Mouse (Mus musculus) liver, embryonic 14.5 days (tissue): ENCODE data around the gene Scarb2.

ENCODE experiments used
- CTCF ChIP-seq: IDR thresholded peaks from 2 replicates; pipeline ENCODE4 v1.5.1; 2016; ENCODE audit warnings: antibody characterized with exemption, low read depth, control low read depth
- EP300 ChIP-seq: IDR thresholded peaks from 2 replicates; pipeline ENCODE4 v1.6.1; 2016; ENCODE audit warnings: antibody characterized with exemption, low read depth

DNA sequence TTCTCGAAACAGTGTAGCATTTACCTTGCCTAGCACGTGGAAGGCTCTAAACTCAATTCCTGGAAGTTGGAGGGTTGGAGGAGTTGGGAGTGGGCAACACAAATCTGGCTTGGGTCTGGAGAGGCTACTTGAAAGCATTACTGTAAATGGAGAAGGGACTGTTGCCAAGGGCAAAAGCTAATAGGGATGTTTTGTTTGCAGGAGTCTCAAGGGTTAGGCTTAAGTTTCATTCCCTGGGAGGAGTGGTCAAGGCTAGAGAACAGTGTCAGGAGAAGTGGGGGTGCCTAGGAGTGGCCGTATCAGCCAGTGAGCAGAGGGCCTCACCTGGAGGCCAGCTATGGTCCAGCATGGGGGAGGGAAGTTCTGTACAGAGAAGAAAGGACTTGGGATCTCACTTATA is 18.2 kb downstream of the Scarb2 start:
- TF ChIP-seq CTCF: no peak
- TF ChIP-seq EP300: no peak
